Mouse (Mus musculus) mammary gland, adult 2 months (tissue): ENCODE data around the gene Tescl. TPM values are rescaled to one million over a fixed set of nuclear protein-coding genes. Genes with fewer than 3 reads are reported as not detected.

Experiments
- polyA plus RNA-seq: library from polyadenylated mRNA; depleted of rRNA; stranded (reverse); fragments of >200 nt; gene quantifications from 2 replicates; pipeline ENCODE4 v1.2.3, GENCODE M21; 2012; ENCODE audit warnings: low replicate concordance; rRNA removed

Tescl gene
- not detected in 2 replicates for polyA plus RNA-seq

GRCm38 (mm10) chr7:24333304-24333986 is at the start of gene Tescl:
Gene Tescl, minus strand, starts transcription at chr7:24333936.

GRCm38 (mm10) chr7:24369731-24370541 is 36.2 kb upstream of the Tescl start, which contains the start of gene Kcnn4:
Gene Kcnn4, plus strand, starts transcription at chr7:24370263.

GRCm38 (mm10) chr7:24348896-24349295 is 15.2 kb upstream of the Tescl start, which contains the start of gene Lypd5:
Gene Lypd5, plus strand, starts transcription at chr7:24349196.

GRCm38 (mm10) chr7:24316567-24317092 is 17.1 kb downstream of the Tescl start, which contains the start of gene Zfp94:
Gene Zfp94, minus strand, starts transcription at chr7:24316666.

GRCm38 (mm10) chr7:24300771-24301282 is 32.9 kb downstream of the Tescl start, which contains the start of gene Zfp61:
Gene Zfp61, minus strand, starts transcription at chr7:24301232.

Other genes starting within 250 kb of the Tescl start
- gene Zfp112, start 221.6 kb downstream of the Tescl start, polyA plus RNA-seq = 1.1 and 2.0 TPM in 2 replicates
- gene Zfp235, start 199.8 kb downstream of the Tescl start, polyA plus RNA-seq = 7.0 and 8.8 TPM in 2 replicates
- 0.39 and 0.66 TPM in 2 replicates for gene Zfp114, start 158.9 kb downstream of the Tescl start, polyA plus RNA-seq
- 1.3 and 2.8 TPM in 2 replicates for gene Zfp111, start 122.5 kb downstream of the Tescl start, polyA plus RNA-seq
- gene Zfp109, start 96.4 kb downstream of the Tescl start, polyA plus RNA-seq = 0.81 and 1.4 TPM in 2 replicates
- gene Zfp108, start 79.1 kb downstream of the Tescl start, polyA plus RNA-seq = 0.42 and 0.96 TPM in 2 replicates
- gene Zfp93, start 63.5 kb downstream of the Tescl start, polyA plus RNA-seq = 1.2 and 2.0 TPM in 2 replicates
- gene Zfp61, start 32.7 kb downstream of the Tescl start, polyA plus RNA-seq = 3.0 and 5.6 TPM in 2 replicates
- 4.3 and 7.8 TPM in 2 replicates for gene Zfp94, start 17.3 kb downstream of the Tescl start, polyA plus RNA-seq
- gene Lypd5, start 15.3 kb upstream of the Tescl start, polyA plus RNA-seq = 0.16 and 2.8 TPM in 2 replicates
- gene Kcnn4, start 36.3 kb upstream of the Tescl start, polyA plus RNA-seq = 35.8 and 76.3 TPM in 2 replicates
- gene Smg9, start 65.7 kb upstream of the Tescl start, polyA plus RNA-seq = 64.5 and 74.1 TPM in 2 replicates
- 1.1 and 4.1 TPM in 2 replicates for gene Irgc1, start 118.4 kb upstream of the Tescl start, polyA plus RNA-seq
- 14.8 and 26.7 TPM in 2 replicates for gene Plaur, start 128.5 kb upstream of the Tescl start, polyA plus RNA-seq
- gene Cadm4, start 148.1 kb upstream of the Tescl start, polyA plus RNA-seq = 12.6 and 19.7 TPM in 2 replicates
- gene Zfp428, start 173.1 kb upstream of the Tescl start, polyA plus RNA-seq = 4.9 and 17.5 TPM in 2 replicates
- not detected in 2 replicates for gene AC161166.1, start 178.5 kb upstream of the Tescl start, polyA plus RNA-seq
- 19.0 and 20.6 TPM in 2 replicates for gene Irgq, start 196.8 kb upstream of the Tescl start, polyA plus RNA-seq
- gene Pinlyp, start 212.2 kb upstream of the Tescl start, polyA plus RNA-seq = 0.23 and 0.34 TPM in 2 replicates
- gene Xrcc1, start 212.4 kb upstream of the Tescl start, polyA plus RNA-seq = 40.5 and 54.7 TPM in 2 replicates